Mouse (Mus musculus) right cerebral cortex, postnatal 36 days (tissue): Measurements from ENCODE around the gene Serpina11.

ENCODE experiments used
- DNase-seq, 2 experiments: peaks; one replicate each; pipeline ENCODE4 v3.0.0; 2022; ENCODE audit warnings: low spot score in 2 of 2, mixed read lengths in 1 of 2

The Serpina11 gene

GRCm38 (mm10) chr12:103989857-103990256 is at the start of gene Serpina11:
Gene Serpina11, minus strand, starts transcription at chr12:103989957.
- DNase-seq, result no peak

GRCm38 (mm10) chr12:104038181-104038580 is 48.4 kb upstream of the Serpina11 start:
- DNase-seq, result no peak

GRCm38 (mm10) chr12:104033752-104034151 is 44.0 kb upstream of the Serpina11 start:
- DNase-seq, result no peak

- no peak for DNase-seq
Measured at GRCm38 (mm10) chr12:104029986-104030385, 40.2 kb upstream of the Serpina11 start.

DNA sequence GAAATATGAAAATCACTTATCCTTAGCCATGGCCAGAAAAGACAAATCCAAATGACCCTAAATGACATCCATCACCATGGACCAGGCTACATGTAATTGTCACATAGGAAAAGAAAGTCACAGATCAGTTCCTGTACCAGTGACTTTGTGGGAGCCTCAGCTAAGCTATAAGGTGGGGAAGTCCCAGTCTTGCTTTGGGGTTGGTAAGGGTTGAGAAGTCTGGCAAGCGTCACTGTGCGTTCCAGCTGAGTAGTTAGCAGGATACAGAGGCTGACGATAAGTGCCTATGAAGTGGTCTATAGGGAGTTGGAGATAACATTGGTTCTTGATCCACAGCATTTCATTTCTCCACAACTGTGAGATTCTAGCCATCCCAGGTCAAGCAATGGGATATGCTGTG is 25.5 kb upstream of the Serpina11 start:
- DNase-seq, result no peak

GRCm38 (mm10) chr12:104013620-104014019 is 23.9 kb upstream of the Serpina11 start, which contains the start of gene Serpina9:
Gene Serpina9, minus strand, starts transcription at chr12:104013755.
- DNase-seq, result peak; percentile 11 to 32

DNA sequence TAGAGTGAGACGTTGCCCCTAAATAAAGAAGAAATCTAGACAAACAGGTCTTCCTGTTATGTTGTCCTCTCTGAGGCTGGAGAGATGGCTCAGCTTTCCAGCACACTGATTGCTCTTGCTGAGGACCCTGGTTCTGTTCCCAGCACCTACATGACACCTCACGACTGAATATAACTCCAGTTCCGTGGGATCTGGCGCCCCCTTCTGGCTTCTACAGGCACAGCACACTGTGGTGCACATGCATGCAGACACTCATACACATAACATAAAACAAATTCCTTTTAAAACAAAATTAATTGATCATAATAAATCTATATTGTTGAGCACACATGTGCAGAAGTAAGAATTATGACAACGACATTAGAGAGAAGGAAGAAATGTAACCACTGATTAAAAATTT is 14.9 kb upstream of the Serpina11 start:
- DNase-seq, result no peak

- DNase-seq, result no peak
Measured at GRCm38 (mm10) chr12:104003238-104003612, 13.5 kb upstream of the Serpina11 start.

GRCm38 (mm10) chr12:104002569-104003237 is 12.9 kb upstream of the Serpina11 start:
- no peak for DNase-seq

GRCm38 (mm10) chr12:104000594-104000993 is 10.8 kb upstream of the Serpina11 start:
- DNase-seq, result no peak

- no peak for DNase-seq
Measured at GRCm38 (mm10) chr12:103999611-104000010, 9.9 kb upstream of the Serpina11 start.

DNA sequence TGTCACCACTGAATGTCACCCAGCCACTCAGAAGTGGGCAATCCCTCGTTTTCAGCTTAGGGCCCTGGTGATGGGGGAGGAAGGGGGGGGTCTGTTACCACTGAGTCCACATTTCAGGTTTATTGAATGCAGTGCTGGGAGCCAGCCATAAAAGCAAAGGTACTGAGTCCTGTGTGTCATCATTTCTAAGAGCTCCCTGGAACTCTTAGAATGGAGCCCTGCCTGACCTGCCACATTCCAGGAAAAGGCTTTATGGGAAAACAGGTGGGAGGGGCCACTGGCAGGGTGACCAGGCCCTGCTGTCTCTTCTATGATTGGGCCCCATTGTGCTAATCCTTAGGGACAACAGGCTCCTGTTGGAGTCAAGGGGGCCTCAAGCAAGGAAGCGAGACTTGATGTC is 6.8 kb upstream of the Serpina11 start:
- no peak for DNase-seq

- peak; percentile 66 to 79 for DNase-seq
Measured at GRCm38 (mm10) chr12:103995292-103996072, 5.7 kb upstream of the Serpina11 start.

DNA sequence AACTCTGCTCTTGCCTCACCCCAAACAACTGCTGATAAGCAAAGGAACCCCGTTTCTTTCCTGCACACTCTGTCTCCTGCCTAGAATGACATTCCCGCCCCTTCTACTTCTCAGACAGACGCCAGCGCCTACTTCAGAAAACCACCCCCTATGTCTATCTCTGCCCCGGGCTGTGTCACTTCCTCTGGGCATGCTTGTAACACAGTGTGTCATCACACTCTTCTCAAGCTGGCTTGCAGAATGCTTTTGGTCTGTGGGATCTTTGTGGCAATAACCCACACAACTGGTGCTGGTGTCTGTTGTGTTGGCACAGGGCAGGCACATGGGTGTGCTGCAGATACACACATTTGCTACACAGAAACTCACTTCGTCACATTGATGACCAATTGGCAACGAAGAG is 3.2 kb upstream of the Serpina11 start:
- DNase-seq, result peak in 1 of 2 experiments; percentile 41

GRCm38 (mm10) chr12:103989514-103989767 is 316 bp downstream of the Serpina11 start:
- no peak for DNase-seq

GRCm38 (mm10) chr12:103988754-103989513 is 823 bp downstream of the Serpina11 start:
- no peak for DNase-seq

- DNase-seq, result no peak
Measured at GRCm38 (mm10) chr12:103985868-103986267, 3.9 kb downstream of the Serpina11 start.

DNA sequence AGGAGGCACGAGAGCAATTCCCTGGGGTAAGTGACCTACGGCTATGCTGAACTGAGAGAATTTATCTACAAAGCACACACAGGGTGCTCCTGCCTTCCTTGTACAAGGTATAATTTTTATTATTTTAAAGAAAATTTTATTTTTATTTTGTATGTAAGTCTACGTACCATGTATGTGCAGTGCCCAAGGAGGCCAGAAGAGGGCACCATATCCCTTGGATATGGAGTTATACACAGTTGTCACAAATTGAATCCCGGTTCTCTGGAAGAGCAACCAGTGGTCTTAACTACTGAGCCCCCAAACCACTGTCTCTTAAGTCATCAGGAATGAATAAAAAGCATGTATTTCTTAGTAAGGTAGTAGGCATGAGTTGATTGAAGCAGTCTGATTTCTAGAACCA is 4.8 kb downstream of the Serpina11 start:
- no peak for DNase-seq

GRCm38 (mm10) chr12:103981646-103982360 is 8.0 kb downstream of the Serpina11 start:
- no peak for DNase-seq

GRCm38 (mm10) chr12:103978294-103978693 is 11.5 kb downstream of the Serpina11 start:
- DNase-seq, result no peak

DNA sequence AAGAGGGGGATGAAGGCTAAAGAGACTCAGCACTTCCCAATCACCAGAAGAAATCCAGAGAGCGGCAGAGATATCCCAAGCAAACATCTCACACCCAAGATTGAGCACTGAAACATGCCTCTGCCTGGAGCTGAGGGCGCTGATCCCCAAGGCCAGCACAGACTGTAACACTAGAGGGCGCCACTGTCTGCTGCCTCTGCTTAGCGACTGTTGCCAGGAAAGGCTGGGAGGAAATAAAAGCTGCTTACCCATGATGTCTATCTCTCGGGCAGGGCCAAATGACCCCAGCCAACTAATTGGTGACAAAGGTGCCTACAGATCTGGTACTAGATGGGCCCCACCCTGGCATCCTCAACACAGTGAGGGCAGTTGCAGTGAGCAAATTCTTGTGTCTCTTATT is 11.9 kb downstream of the Serpina11 start:
- no peak for DNase-seq

DNA sequence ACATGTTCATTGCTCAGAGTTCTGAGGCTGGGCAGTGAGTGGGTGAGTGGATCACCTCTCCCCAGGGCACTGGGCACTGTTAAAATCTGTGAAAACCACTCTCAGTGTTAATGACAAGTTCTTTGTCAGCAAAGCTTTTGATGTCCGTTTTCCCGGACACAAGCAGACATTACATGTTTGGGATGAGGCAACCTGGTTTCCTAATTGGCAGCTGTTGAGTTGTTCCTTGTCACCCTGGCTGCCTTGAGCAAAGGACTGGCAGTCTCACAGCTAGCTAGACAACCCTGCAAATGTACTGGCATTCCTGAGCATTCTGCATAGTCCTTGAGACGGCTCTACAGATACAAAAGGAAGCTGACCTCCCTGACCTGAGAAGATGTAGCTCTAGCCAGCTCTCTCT is 12.7 kb downstream of the Serpina11 start:
- DNase-seq, result no peak
